Mouse (Mus musculus) urinary bladder, postnatal 14 days (tissue): ENCODE results near the gene Defa36.
"Not testable (repeated sequence)": the region's sequence is repeated elsewhere in the genome, so short reads cannot be mapped to it uniquely, and the experiment has no call there.

ENCODE experiments used
- DNase-seq: peaks from one replicate; pipeline ENCODE4 v3.0.0; 2021; ENCODE audit warnings: low spot score

Gene Defa36

GRCm38 (mm10) chr8:21427111-21427510, at the start of gene Defa36:
TSS of gene Defa36 (plus strand) at chr8:21427411.
- DNase-seq = not testable (repeated sequence)

DNA sequence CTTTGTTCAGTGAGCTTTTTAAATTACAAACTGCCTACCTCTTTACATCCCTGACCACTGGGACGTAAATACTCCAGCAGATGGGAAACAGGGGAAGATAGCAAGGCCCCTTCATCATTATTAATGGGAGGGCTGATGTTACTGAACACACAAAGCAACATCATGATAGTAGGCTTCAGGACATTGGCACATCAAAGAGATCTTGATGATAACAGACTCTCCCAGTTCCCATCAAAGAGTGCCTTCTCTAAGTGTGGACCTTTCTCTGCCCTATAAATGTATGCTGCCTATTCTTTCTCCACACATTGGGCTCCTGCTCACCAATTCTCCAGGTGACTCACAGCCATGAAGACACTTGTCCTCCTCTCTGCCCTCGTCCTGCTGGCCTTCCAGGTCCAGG, 49.0 kb upstream of the Defa36 start, which contains the start of gene Defa2:
Gene Defa2, plus strand, starts transcription at position 301 of the 400 bp plus-strand sequence.
- DNase-seq = not testable (repeated sequence)

- DNase-seq = not testable (repeated sequence)
Observed at GRCm38 (mm10) chr8:21391511-21391910, 35.7 kb upstream of the Defa36 start, which contains the start of gene Defa33. TSS of gene Defa33 (plus strand) at chr8:21391811.

GRCm38 (mm10) chr8:21456460-21456859, 29.2 kb downstream of the Defa36 start, which contains the start of gene Gm7849:
TSS of gene Gm7849 (minus strand) at chr8:21456560.
- DNase-seq = not testable (repeated sequence)
